Mouse (Mus musculus): Measurements from ENCODE around the gene Gab3. TPM values are rescaled to one million over a fixed set of nuclear protein-coding genes. Genes with fewer than 3 reads are reported as not detected.

Gene Gab3
- polyA plus RNA-seq, 1 experiment from 2014 or later = 0.77 TPM

Other genes with a start within 250 kb of the Gab3 start
- gene Gm5936, start 248.3 kb downstream of the Gab3 start, polyA plus RNA-seq (2016; fragmentation: Nextera tagmentation; extraction: Ambion mirVana) = 0.17 TPM in 1 of 2 replicates, not detected in the other
- 108 and 212 TPM in 2 replicates for gene Dkc1, start 10.4 kb upstream of the Gab3 start, polyA plus RNA-seq (2016; fragmentation: Nextera tagmentation; extraction: Ambion mirVana)
- 23.7 and 26.2 TPM in 2 replicates for gene Mpp1, start 45.6 kb upstream of the Gab3 start, polyA plus RNA-seq (2016; fragmentation: Nextera tagmentation; extraction: Ambion mirVana)
- not detected in 2 replicates for gene Smim9, start 78.3 kb upstream of the Gab3 start, polyA plus RNA-seq (2016; fragmentation: Nextera tagmentation; extraction: Ambion mirVana)